Mouse (Mus musculus): ENCODE measurements around the gene Fam160b1. TPM values are rescaled to one million over a fixed set of nuclear protein-coding genes. Genes with fewer than 3 reads are reported as not detected.

Gene Fam160b1
- total RNA-seq, 1 experiment: 8.5 TPM

DNA sequence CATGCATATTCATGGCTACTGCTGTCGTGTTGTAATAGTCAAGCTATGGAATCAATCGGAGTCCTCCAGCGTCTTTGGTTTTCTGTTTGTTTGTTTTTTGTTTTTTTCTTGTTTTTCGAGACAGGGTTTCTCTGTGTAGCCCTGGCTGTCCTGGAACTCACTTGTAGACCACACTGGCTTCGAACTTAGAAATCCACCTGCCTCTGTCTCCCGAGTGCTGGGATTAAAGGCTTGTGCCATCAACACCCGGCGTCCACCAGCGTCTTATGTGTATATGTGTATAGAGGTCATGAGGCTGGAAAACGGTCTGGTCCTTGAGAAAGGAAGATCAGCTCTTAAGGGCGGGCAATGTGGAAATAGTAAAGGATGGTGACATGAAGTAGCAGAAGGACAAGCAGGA is 6.4 kb upstream of the Fam160b1 start:
- Histone ChIP-seq H3K4me3 (ENCODE audit: insufficient read depth in 1 of 2, low read depth in 1 of 2, low read length in 2 of 2, poor library complexity in 1 of 2, severe bottlenecking in 1 of 2) (no peak overlapping the region), H3K27ac (ENCODE audit: insufficient read depth, low read depth, low read length, poor library complexity, severe bottlenecking) (no peak overlapping the region), H3K4me1 (ENCODE audit: control insufficient read depth in 2 of 2, insufficient read depth in 2 of 2, low read length in 2 of 2, poor library complexity in 1 of 2) (peaks cover 4 to 23% of the 10 kb centered on the region in 2 experiments; a peak in 3 of 4 replicates), H3K9ac (ENCODE audit: insufficient read depth, low read depth, low read length, poor library complexity, severe bottlenecking) (no peak overlapping the region), H3K36me3 (ENCODE audit: control insufficient read depth, insufficient read depth, low read length, poor library complexity, severe bottlenecking) (no peaks in the 10 kb centered on the region), H3K9me3 (ENCODE audit: control insufficient read depth, insufficient read depth, low read depth, low read length) (no peaks in the 10 kb centered on the region)
- no peak for TF ChIP-seq ZC3H11A (IDR thresholded peaks at IDR 0.05; ENCODE audit: borderline replicate concordance, low read depth, low read length)
- no peak for TF ChIP-seq HCFC1 (IDR thresholded peaks at IDR 0.05; ENCODE audit: borderline replicate concordance, insufficient read depth, low read length)
- TF ChIP-seq CHD2 (IDR thresholded peaks at IDR 0.05; ENCODE audit: low read depth, low read length): no peak
- TF ChIP-seq MAFK (IDR thresholded peaks at IDR 0.05; ENCODE audit: insufficient read depth, low read depth, low read length): no peak
- TF ChIP-seq ZNF384 (IDR thresholded peaks at IDR 0.05; ENCODE audit: low read depth, low read length): no peak
- in situ Hi-C loops (cut with MboI; ENCODE audit: low sequenced_read_pairs in 2 of 2, unreplicated experiment in 2 of 2): no loop called here
- no peak for DNase-seq (ENCODE audit: low read depth, low spot score)

DNA sequence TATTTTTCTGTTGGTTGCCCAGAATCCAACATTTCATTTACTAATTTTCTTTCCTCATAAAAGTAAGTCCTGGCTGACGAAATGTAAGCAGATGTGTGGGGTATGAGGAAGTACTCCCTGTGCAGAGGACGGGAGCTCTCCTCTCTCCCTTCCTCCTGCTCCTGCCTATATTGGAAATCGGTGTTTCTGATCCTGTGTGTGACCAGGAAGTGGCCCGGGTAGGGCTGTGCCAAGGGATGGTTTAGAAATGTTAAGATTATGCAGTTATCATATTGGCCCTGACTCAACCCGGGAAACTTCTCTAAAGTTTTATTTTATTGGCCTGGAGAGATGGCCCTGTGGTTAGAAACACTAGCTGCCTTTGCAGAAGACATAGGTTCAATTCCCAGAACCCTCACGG is 5.8 kb upstream of the Fam160b1 start:
- DNase-seq (ENCODE audit: low read depth, low spot score): no peak
- no peaks in the 10 kb centered on the region for H3K9me3 ChIP-seq (ENCODE audit: control insufficient read depth, insufficient read depth, low read depth, low read length)
- no peak overlapping the region for H3K4me3 ChIP-seq (ENCODE audit: insufficient read depth in 1 of 2, low read depth in 1 of 2, low read length in 2 of 2, poor library complexity in 1 of 2, severe bottlenecking in 1 of 2)
- H3K9ac ChIP-seq (ENCODE audit: insufficient read depth, low read depth, low read length, poor library complexity, severe bottlenecking): no peak overlapping the region
- TF ChIP-seq ZNF384 (IDR thresholded peaks at IDR 0.05; ENCODE audit: low read depth, low read length) (no peak), MAFK (IDR thresholded peaks at IDR 0.05; ENCODE audit: insufficient read depth, low read depth, low read length) (no peak), ZC3H11A (IDR thresholded peaks at IDR 0.05; ENCODE audit: borderline replicate concordance, low read depth, low read length) (no peak), HCFC1 (IDR thresholded peaks at IDR 0.05; ENCODE audit: borderline replicate concordance, insufficient read depth, low read length) (no peak), CHD2 (IDR thresholded peaks at IDR 0.05; ENCODE audit: low read depth, low read length) (no peak)
- H3K36me3 ChIP-seq (ENCODE audit: control insufficient read depth, insufficient read depth, low read length, poor library complexity, severe bottlenecking): no peaks in the 10 kb centered on the region
- peaks cover 6 to 23% of the 10 kb centered on the region in 2 experiments for H3K4me1 ChIP-seq (ENCODE audit: control insufficient read depth in 2 of 2, insufficient read depth in 2 of 2, low read length in 2 of 2, poor library complexity in 1 of 2)
- in situ Hi-C loops (cut with MboI; ENCODE audit: low sequenced_read_pairs in 2 of 2, unreplicated experiment in 2 of 2): no loop called here
- H3K27ac ChIP-seq (ENCODE audit: insufficient read depth, low read depth, low read length, poor library complexity, severe bottlenecking): no peak overlapping the region

DNA sequence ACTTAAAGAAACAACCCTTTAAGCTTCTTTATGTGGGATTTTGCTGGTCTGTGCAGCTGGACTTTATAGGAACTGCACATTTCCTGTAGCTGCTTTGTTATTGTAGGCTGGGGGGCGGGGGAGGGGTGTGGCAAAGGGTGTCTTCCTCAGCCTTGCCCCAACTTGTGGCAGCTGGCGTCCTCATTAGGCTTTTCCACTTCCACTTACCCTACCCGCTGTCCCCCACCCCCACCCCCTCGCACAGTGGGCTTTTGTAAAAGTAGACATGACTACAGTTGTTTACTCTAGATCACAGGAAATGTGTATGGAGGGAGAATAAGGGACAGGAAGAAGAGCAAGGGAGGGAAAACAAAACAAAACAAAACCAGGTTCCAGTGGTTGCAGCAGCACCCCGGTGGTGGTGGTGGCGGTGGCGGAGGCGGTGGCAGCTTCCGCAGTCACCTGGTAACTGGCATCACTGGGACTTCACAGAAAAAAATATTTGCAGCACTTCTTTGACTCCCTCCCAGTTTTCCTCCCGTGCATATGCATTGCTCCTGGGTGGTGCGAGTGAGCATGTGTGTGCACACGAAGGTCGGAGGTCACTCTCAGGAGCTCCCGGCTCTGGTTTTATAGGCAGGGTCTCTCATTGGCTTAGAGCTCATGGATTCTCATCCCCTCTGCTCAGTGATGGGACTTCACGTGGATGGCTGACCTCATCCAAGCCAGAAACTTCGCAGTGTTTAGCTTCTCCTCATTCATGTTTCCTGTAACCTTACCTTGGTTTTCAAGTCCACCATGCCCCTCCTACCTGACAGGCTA is 4.8 kb upstream of the Fam160b1 start:
- in situ Hi-C loops (cut with MboI; ENCODE audit: low sequenced_read_pairs in 2 of 2, unreplicated experiment in 2 of 2): no loop called here
- Histone ChIP-seq H3K4me3 (ENCODE audit: insufficient read depth in 1 of 2, low read depth in 1 of 2, low read length in 2 of 2, poor library complexity in 1 of 2, severe bottlenecking in 1 of 2) (peak overlapping the region in 1 of 2 experiments; percentile 19; a peak in 2 of 4 replicates), H3K4me1 (ENCODE audit: control insufficient read depth in 2 of 2, insufficient read depth in 2 of 2, low read length in 2 of 2, poor library complexity in 1 of 2) (peaks cover 6 to 23% of the 10 kb centered on the region in 2 experiments), H3K9me3 (ENCODE audit: control insufficient read depth, insufficient read depth, low read depth, low read length) (no peaks in the 10 kb centered on the region), H3K36me3 (ENCODE audit: control insufficient read depth, insufficient read depth, low read length, poor library complexity, severe bottlenecking) (no peaks in the 10 kb centered on the region), H3K27ac (ENCODE audit: insufficient read depth, low read depth, low read length, poor library complexity, severe bottlenecking) (no peak overlapping the region), H3K9ac (ENCODE audit: insufficient read depth, low read depth, low read length, poor library complexity, severe bottlenecking) (no peak overlapping the region)
- no peak for DNase-seq (ENCODE audit: low read depth, low spot score)
- TF ChIP-seq CHD2 (IDR thresholded peaks at IDR 0.05; ENCODE audit: low read depth, low read length): no peak
- no peak for TF ChIP-seq MAFK (IDR thresholded peaks at IDR 0.05; ENCODE audit: insufficient read depth, low read depth, low read length)
- TF ChIP-seq ZNF384 (IDR thresholded peaks at IDR 0.05; ENCODE audit: low read depth, low read length): no peak
- TF ChIP-seq ZC3H11A (IDR thresholded peaks at IDR 0.05; ENCODE audit: borderline replicate concordance, low read depth, low read length): no peak

DNA sequence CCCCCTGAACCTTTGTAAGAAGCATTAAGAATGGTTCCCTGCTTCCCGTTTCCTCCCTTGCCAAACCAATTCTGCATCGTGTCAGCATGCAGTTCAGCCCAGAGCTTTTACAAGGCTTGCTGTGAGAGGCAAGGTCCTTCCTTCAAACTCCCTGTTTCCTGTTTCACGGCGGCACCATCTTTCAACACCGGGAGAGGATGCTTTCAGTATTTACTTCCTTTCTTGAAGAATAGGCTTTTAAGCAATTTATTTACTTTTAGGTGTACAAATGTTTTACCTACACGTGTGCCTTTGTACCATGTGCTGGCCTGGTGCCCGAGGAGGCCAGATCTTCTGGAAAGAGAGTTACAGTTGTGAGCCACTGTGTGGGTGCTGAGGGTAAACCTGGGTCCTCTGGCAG is 4.2 kb upstream of the Fam160b1 start:
- Histone ChIP-seq H3K36me3 (ENCODE audit: control insufficient read depth, insufficient read depth, low read length, poor library complexity, severe bottlenecking) (no peaks in the 10 kb centered on the region), H3K4me3 (ENCODE audit: insufficient read depth in 1 of 2, low read depth in 1 of 2, low read length in 2 of 2, poor library complexity in 1 of 2, severe bottlenecking in 1 of 2) (no peak overlapping the region), H3K27ac (ENCODE audit: insufficient read depth, low read depth, low read length, poor library complexity, severe bottlenecking) (no peak overlapping the region), H3K9ac (ENCODE audit: insufficient read depth, low read depth, low read length, poor library complexity, severe bottlenecking) (no peak overlapping the region), H3K4me1 (ENCODE audit: control insufficient read depth in 2 of 2, insufficient read depth in 2 of 2, low read length in 2 of 2, poor library complexity in 1 of 2) (peaks cover 6 to 23% of the 10 kb centered on the region in 2 experiments), H3K9me3 (ENCODE audit: control insufficient read depth, insufficient read depth, low read depth, low read length) (no peaks in the 10 kb centered on the region)
- in situ Hi-C loops (cut with MboI; ENCODE audit: low sequenced_read_pairs in 2 of 2, unreplicated experiment in 2 of 2): no loop called here
- DNase-seq (ENCODE audit: low read depth, low spot score): no peak
- TF ChIP-seq MAFK (IDR thresholded peaks at IDR 0.05; ENCODE audit: insufficient read depth, low read depth, low read length) (no peak), CHD2 (IDR thresholded peaks at IDR 0.05; ENCODE audit: low read depth, low read length) (no peak), HCFC1 (IDR thresholded peaks at IDR 0.05; ENCODE audit: borderline replicate concordance, insufficient read depth, low read length) (no peak)

Data from ES-E14 (cell line).